Mouse (Mus musculus): ENCODE measurements around the gene Dars. TPM values are rescaled to one million over a fixed set of nuclear protein-coding genes. Genes with fewer than 3 reads are reported as not detected.
"Not testable (repeated sequence)": the region's sequence is repeated elsewhere in the genome, so short reads cannot be mapped to it uniquely, and the experiment has no call there.

Dars gene
- polyA plus RNA-seq, 1 experiment, result 9.5 TPM

DNA sequence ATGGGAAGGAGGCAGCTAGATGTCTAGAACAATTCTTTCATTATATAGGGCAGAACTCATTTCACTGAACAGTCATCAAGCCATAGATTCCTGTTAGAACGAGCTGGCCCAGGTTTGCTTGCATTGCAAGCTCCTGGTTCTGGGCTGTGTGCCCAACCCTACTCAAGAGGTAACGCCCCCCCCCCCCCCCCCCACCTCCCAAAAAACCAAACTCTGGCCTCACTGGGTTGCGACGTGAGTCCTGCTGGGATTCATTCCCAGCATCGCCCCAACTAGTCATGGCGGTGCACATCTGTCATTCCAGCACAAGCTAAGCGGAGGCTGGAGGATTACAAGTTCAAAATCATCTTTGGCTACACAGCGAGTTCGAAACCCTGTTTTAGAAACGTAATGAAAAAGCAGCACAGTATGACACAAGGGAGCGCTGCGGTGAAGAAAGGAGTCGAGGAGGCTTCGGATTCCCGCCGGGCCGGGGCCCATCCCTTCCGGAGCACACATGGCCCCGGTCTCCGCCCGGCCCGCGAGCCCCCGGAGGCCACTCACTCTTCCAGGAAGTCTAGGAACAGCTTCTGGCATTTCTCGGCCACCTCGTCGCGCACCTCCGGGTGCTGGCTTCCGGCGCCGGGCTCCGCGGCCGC, 58.1 kb downstream of the Dars start:
- under 1% methylated on average over 35 of the region's 35 CpGs for WGBS
- DNase-seq (ENCODE audit: low read depth, low spot score), result no peak

DNA sequence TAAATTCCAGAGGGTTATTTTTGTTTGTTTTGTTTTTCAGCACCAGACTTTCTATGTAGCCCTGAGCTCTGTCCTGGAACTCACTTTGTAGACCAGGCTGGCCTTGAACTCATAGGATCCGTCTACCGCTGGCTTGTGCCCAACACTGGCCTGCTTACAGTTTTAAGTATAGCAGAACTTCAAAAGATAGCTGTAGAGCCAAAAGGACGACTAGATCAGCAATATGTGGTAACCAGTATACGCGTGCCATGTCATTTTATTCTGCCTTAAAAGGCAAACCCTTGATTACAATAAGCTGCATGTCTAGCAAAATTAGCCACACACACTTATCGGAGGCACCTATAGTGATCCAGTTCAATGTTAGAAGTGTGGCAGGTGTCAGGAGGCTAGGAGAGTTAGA, 58.9 kb downstream of the Dars start:
- WGBS, result 21% methylated on average over 6 of the region's 6 CpGs

DNA sequence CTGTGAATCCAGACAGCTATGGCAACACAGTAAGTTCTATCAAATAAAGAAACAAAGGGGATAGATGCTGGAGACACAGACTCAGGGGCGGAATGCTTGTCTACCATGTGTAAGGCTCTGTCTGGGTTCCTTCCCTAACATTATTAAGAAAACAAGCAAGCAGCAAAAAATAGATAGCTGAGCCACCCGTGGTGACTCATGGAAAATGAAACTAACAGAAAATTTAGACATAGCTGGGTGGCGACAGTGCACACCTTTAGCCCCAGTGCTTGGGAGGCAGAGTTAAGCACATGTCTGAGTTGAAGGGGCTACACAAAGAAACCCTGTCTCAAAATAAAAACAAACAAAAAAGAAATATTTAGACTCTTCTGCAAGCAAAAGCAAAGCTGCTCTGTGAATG, 59.7 kb downstream of the Dars start:
- 16% methylated on average over 3 of the region's 3 CpGs for WGBS
- no peak for DNase-seq (ENCODE audit: low read depth, low spot score)

More for the DNA sequence above, 58.9 kb downstream of the Dars start:
- DNase-seq (ENCODE audit: low read depth, low spot score), result no peak

DNA sequence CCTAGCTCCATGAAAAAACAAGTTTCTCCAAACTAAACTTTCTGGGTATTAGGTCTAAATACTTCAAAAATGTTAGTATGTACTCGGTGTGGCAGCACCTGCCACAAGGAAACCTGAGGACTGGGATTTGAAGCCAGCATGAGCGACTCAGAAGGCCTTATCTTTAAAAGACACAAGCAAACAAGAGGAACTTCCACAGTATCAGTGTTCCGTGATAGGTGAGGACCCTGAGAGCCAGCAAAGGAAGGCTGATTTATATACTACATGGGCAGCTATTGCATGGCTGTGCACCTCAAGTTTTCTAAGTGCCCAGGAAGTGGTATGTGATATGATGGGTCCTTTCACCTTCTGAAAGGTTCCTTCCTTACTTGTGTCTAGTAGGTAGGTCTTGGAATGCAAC, 64.1 kb downstream of the Dars start:
- WGBS, result 78% methylated on average over 3 of the region's 3 CpGs

DNA sequence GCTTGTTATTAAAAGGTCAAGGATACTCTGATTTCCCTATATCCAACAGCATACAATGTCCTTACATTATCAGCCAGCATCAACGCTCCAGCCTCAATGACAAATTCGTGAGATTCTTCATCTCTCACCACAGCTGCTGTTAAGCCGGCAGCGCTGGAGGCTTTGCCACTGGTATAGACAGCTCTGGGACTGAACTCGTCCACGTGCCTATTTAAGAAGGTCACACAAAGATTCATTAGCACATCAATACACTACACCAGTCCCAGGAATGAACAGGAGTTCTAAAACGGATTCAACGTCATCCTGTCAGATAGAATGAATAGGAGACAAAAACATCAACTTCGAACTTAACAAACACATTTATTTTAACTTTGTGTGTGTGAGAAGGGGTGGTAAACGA, 72.9 kb downstream of the Dars start:
- 91% methylated on average over 10 of the region's 10 CpGs for WGBS

More for the DNA sequence above, 64.1 kb downstream of the Dars start:
- no peak for DNase-seq (ENCODE audit: low read depth, low spot score)

DNA sequence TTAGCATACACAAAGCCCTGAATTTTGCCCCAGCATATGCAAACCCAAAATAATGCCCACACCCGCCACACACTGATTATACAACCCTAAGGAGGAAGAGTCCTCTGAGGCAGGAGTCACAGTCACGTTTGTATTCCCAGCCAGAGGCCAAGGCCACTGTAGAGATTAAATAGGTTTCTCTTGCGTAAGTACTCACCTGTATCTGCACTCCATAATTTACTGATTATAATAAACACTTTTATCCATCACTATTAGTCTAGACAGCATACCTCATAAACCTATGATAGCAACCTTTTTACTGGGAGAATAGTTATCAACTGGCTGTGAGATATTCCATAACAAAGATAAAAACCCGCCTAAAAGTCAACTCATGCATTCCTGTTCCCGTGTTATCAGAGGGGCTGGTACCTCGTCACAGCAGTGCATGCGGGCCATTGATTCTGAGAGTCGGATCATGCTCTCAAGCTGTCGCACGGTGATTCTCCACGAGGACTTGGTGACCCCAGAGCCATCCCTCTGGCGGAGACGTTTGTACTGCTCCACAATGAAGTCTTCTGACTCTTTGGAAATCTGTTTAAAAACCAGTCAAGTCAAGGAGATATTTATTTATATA, 79.4 kb downstream of the Dars start:
- WGBS, result 83% methylated on average over 13 of the region's 13 CpGs
- DNase-seq (ENCODE audit: low read depth, low spot score), result no peak

More for the DNA sequence above, 72.9 kb downstream of the Dars start:
- no peak for DNase-seq (ENCODE audit: low read depth, low spot score)

DNA sequence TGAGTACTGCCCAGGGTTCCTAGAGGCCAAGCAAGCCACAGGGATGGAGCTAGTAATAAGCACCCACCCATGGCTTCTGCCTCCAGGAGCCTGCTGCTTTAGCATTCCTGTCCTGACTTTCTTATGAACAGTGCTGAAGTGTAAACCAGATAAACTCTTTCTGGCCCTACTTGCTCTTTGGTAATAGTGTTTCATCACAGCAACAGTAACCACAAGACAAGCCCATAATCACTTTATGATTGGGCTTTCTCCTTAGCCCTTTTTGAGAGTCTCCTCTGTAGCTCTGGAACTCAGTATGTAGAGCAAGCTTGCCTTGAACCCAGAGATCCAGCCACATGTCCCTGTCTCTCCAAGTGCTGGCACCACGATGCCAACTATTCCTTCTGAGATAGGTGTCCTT, 86.9 kb downstream of the Dars start:
- 93% methylated on average over 1 of the region's 1 CpGs for WGBS
- no peak for DNase-seq (ENCODE audit: low read depth, low spot score)

DNA sequence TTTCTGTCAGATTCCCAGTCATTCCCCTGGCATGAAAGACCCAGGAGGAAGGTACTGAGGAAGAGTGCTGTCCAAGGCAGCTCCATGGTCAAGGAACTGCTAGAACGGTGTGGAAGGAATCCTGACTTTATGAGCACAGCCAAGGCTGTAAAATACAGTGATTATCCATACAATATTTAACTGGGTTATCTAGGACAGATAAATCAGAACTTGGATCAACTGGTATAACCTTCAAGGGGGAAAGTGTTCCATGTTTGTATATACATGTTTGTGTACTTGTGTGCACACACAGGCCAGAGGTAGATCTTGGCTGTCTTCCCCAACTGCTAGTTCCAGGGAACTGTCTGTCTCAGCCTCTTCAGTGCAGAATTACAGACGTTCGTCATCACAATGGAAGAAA, 89.0 kb downstream of the Dars start, which contains the start of gene Lct:
TSS of gene Lct (minus strand) at position 101 of the 400 bp plus-strand sequence.
- DNase-seq (ENCODE audit: low read depth, low spot score), result no peak

DNA sequence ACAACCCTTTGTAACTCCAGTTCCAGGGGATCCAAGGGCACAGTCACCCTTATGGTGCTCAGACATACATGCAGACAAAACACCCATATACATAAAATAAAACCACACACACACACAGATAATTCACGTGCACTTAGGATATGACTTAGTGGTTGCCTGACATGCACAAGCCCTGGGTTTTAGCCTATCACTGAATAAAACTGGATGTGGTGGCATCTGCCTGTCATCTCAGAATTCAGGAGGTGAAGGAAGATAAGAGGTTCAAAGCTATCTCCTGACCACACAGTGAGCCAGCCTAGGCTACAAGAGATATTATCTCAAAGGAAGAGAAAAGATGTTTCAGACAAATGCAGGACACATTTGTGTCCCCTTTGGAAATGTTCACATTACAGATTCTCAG, 90.0 kb downstream of the Dars start:
- 76% methylated on average over 1 of the region's 1 CpGs for WGBS
- no peak for DNase-seq (ENCODE audit: low read depth, low spot score)

More for the DNA sequence above, 89.0 kb downstream of the Dars start, which contains the start of gene Lct:
- WGBS, result 57% methylated on average over 3 of the region's 3 CpGs

DNA sequence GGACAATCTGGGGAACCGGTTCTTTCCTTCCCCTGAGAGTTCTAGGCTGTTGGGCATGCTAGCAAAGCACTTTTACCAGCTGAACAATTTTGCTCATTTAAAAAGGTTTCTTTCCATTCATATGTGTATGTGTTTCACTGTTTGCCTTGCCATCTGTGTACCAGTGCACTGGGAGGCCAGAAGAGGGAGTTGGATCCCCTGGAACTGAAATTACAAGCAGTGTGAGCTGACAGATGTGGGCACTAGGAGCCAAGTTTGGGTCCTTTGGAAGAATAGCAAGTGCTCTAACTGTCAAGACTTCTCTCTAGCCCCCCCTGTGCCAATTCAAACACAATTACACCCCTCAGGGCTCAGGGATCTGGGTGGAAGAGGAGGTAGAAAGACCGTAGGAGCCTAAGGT, 92.4 kb downstream of the Dars start:
- 85% methylated on average over 2 of the region's 2 CpGs for WGBS
- DNase-seq (ENCODE audit: low read depth, low spot score), result no peak

DNA sequence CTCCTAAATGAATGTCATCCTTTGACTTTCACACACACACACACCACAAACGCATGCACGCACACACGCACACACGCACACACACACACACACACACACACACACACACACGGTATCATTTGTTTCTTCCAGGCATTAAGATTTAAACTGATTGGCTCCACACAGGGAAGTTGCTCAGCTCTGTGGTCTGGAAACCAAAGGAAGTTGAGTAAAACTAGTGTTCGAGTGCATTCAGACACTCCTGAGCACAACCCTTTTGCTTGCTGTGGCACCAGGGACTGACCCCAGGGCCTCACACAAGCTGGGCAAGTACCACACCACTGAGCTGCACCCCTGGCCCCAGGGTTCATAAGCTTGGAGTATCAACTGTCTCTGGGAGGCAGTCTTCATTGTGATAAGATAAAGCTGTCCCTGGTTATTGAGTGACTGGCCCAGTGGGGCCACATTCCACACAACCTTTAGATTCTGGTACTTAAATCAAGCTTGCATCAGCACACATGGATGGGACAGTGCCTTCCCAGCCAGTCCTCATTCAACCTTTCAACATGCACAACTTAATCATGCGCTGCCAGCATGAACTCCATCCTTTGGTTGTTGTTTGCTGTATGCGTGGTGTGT, 94.0 kb downstream of the Dars start:
- no peak for DNase-seq (ENCODE audit: low read depth, low spot score)
- 89% methylated on average over 8 of the region's 8 CpGs for WGBS

DNA sequence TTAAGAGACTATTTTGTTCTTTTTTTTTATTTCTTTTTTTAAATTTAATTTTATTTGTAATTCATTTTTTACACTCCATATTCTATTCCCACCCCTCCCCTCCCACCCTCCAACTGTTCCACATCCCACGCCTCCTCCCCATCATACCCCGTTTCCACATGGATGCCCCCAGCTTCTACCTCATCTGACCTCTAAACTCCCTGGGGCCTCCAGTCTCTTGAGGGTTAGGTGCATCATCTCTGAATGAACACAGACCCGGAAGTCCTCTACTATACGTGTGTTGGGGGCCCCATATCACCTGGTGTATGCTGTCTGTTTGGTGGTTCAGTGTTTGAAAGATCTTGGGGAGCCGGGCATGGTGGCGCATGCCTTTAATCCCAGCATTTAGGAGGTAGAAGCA, 97.9 kb downstream of the Dars start:
- not testable (repeated sequence) for DNase-seq (ENCODE audit: low read depth, low spot score)
- 88% methylated on average over 6 of the region's 6 CpGs for WGBS

DNA sequence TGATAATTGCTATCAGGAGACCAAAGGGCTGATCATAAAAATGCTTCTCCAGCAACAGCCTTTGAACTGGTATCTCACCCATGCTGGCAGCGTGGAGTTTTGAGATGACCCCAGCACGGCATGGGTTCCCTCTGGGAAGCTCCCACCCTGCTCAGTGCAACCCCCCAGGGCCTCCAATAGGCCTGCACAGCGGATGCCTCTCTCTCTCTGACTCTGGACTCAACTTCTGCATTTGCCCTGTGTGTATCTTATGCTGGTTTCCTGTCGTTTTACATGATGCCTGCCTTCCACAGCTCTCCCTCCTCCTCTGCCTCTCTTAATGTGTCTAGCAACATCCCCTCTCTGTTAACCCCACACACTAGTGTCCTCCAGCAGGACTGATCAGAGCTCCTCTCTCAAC, 102.5 kb downstream of the Dars start:
- 51% methylated on average over 4 of the region's 4 CpGs for WGBS
- DNase-seq (ENCODE audit: low read depth, low spot score), result no peak

Other genes with a start within 250 kb of the Dars start
- gene Ubxn4, start 173.4 kb downstream of the Dars start, polyA plus RNA-seq (2012; rRNA removed), result 13.7 and 20.3 TPM in 2 replicates
- 12.1 and 201 TPM in 2 replicates for gene Lct, start 89.0 kb downstream of the Dars start, polyA plus RNA-seq (2012; rRNA removed)
- gene Mcm6, start 57.7 kb downstream of the Dars start, polyA plus RNA-seq (2012; rRNA removed), result 23.5 and 29.0 TPM in 2 replicates
- 33.2 and 34.5 TPM in 2 replicates for gene Cxcr4, start 174.9 kb upstream of the Dars start, polyA plus RNA-seq (2012; rRNA removed)